Mouse (Mus musculus) midbrain, embryonic 12.5 days (tissue): ENCODE data around the gene Ttc39b. TPM values are rescaled to one million over a fixed set of nuclear protein-coding genes. Genes with fewer than 3 reads are reported as not detected.
"Not testable (repeated sequence)": the region's sequence is repeated elsewhere in the genome, so short reads cannot be mapped to it uniquely, and the experiment has no call there.

Source experiments
- ATAC-seq: fragments of 200-750 bp; cut with Nextera tagmentation; 2 replicates; pipeline ENCODE4 v1.8.0; 2017; ENCODE audit warnings: low read depth, moderate TSS enrichment, moderate library complexity; ENCODE audit not compliant: low FRiP score
- H3K27ac ChIP-seq: fragments of 300-500 bp; sonication (generic); replicated peaks from 2 replicates; pipeline ENCODE4 v1.5.1; 2016; ENCODE audit warnings: mild to moderate bottlenecking
- H3K27me3 ChIP-seq: fragments of 300-500 bp; sonication (generic); 2 replicates; pipeline ENCODE4 v1.6.1; 2016; ENCODE audit warnings: mild to moderate bottlenecking
- H3K36me3 ChIP-seq: fragments of 300-500 bp; sonication (generic); 2 replicates; pipeline ENCODE4 v1.6.1; 2016
- H3K4me1 ChIP-seq: fragments of 300-500 bp; sonication (generic); 2 replicates; pipeline ENCODE4 v1.6.1; 2016
- H3K4me2 ChIP-seq: fragments of 300-500 bp; sonication (generic); replicated peaks from 2 replicates; pipeline ENCODE4 v1.6.1; 2016; ENCODE audit warnings: mild to moderate bottlenecking, moderate library complexity
- H3K4me3 ChIP-seq: fragments of 300-500 bp; sonication (generic); 2 replicates; pipeline ENCODE4 v1.5.1; 2016; ENCODE audit warnings: mild to moderate bottlenecking
- H3K9ac ChIP-seq: fragments of 300-500 bp; sonication (generic); replicated peaks from 2 replicates; pipeline ENCODE4 v1.6.1; 2016; ENCODE audit warnings: mild to moderate bottlenecking, moderate library complexity
- H3K9me3 ChIP-seq: fragments of 300-500 bp; sonication (generic); 2 replicates; pipeline ENCODE4 v1.6.1; 2016; ENCODE audit warnings: mild to moderate bottlenecking
- WGBS: fragments of 180-500 bp; shearing (Covaris S2); methylation state at CpG from one replicate; pipeline ENCODE4 v1.1.7; 2016; 5-methylcytosine and 5-hydroxymethylcytosine counted together
- polyA plus RNA-seq: library from polyadenylated mRNA; unstranded; fragments of >200 nt; fragmentation: Nextera tagmentation; extraction: Ambion mirVana; gene quantifications from 2 replicates; pipeline ENCODE4 v1.2.1, GENCODE M21; 2016

The Ttc39b gene
- polyA plus RNA-seq, 1 experiment from 2014 or later, result 3.3 TPM

DNA sequence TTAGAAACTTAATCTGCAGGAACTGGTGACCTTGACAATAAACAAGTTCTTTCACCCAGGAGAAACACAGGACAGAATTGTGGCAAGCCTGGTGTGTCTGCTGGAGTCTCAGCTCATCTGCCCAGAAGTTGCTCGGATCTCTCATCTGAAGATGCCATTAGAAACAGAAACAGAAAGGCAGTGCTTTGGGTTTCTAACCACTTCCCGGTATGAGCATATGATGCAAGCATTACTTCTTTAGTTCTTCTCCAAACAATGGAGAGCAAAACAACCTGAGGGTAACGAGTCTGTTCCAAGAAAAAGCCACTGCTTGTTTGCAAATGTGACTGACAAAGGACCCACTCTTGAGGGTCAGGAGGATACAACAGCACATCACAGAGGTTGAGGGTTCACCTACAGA lies 88.8 kb downstream of the Ttc39b start:
- 67% methylated on average over 2 of the region's 3 CpGs for WGBS
- not testable (repeated sequence) for H3K36me3 ChIP-seq, H3K4me3 ChIP-seq, H3K27me3 ChIP-seq, ATAC-seq, H3K4me1 ChIP-seq, H3K27ac ChIP-seq, H3K9me3 ChIP-seq, H3K9ac ChIP-seq, H3K4me2 ChIP-seq

DNA sequence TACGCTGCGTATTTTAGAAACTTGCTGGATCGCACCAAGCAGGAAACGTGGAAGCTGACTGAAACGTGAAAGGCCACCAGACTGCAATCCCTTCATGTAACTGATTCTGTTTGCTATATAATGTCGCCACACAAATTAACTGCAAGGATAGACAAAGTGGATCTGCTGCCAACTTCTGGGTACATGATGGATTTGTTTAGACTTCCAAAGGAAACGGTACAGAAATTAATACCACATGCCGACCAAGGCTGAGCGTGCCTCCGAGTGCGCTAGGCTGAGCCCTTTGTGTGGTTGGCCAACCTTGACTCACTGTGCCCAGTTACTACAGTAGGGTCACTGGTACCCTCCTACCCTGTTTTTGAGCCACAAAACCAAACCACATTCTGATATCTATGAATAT lies 89.3 kb downstream of the Ttc39b start:
- Histone ChIP-seq H3K4me2 (no peak overlapping the region), H3K9ac (no peak overlapping the region), H3K4me3 (no peak overlapping the region), H3K9me3 (no peaks in the 10 kb centered on the region), H3K36me3 (peaks cover 3% of the 10 kb centered on the region; the same call in 1 of the 2 replicates), H3K4me1 (no peaks in the 10 kb centered on the region), H3K27me3 (no peaks in the 10 kb centered on the region), H3K27ac (no peak overlapping the region)
- WGBS, result 83% methylated on average over 11 of the region's 11 CpGs
- ATAC-seq, result no peak

- Histone ChIP-seq H3K9ac (no peak overlapping the region), H3K27me3 (no peaks in the 10 kb centered on the region), H3K4me3 (no peak overlapping the region), H3K27ac (no peak overlapping the region), H3K4me2 (no peak overlapping the region), H3K9me3 (no peaks in the 10 kb centered on the region), H3K36me3 (peaks cover 3% of the 10 kb centered on the region; the same call in 1 of the 2 replicates), H3K4me1 (no peaks in the 10 kb centered on the region)
- no peak for ATAC-seq
- WGBS, result 92% methylated on average over 7 of the region's 7 CpGs
These were observed 89.9 kb downstream of the Ttc39b start for GRCm38 (mm10) chr4:83234132-83234531.

DNA sequence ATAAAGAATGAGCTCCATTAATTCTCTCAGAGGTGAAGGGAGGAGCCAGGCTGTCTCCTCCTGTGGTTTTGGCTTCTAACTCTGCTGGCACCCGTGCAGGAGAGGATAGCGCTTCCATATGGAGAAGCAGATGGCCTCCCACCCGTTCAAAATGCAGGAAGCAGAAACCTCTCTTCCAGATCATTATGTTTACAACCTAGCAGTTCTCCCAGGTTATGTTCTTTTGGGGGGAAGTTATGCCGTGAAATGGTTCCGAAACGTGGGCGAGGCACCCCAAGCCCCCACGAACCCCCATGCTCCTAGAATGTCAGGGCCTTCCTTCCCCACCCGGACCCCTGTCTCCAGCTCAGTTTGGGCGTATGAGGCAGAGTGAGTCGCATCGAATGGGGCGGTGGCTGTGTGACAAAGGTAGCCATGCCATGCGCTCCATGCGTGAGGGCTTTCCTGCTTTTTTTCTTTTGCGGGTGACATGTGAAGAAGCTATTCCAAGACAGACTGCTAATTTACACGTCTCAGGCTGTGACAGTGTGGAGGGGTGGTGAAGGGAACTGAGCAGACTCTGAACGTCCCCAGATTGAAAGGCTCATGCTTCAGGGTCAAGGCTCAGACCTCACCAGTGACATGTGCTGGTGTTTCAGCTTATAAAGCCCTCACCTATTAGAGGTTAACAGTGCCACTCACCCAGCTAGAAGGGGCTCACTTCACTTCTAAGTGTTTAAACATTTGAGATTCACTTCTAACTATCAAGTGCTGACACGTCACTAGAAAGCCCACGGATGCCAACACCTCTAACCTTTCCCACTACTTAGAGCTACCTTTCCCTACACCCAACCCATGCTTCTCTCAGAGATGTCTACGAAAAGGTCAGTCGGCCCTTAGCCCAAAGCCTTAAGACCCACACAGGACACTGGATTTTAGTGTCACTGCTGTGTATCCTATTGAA lies 90.6 kb downstream of the Ttc39b start:
- no peak overlapping the region for H3K4me2 ChIP-seq
- no peak for ATAC-seq
- H3K4me3 ChIP-seq, result no peak overlapping the region
- no peaks in the 10 kb centered on the region for H3K9me3 ChIP-seq
- H3K4me1 ChIP-seq, result no peaks in the 10 kb centered on the region
- H3K27me3 ChIP-seq, result no peaks in the 10 kb centered on the region
- H3K27ac ChIP-seq, result no peak overlapping the region
- 83% methylated on average over 22 of the region's 22 CpGs for WGBS
- H3K36me3 ChIP-seq, result peaks cover 3% of the 10 kb centered on the region; the same call in 1 of the 2 replicates
- H3K9ac ChIP-seq, result no peak overlapping the region

DNA sequence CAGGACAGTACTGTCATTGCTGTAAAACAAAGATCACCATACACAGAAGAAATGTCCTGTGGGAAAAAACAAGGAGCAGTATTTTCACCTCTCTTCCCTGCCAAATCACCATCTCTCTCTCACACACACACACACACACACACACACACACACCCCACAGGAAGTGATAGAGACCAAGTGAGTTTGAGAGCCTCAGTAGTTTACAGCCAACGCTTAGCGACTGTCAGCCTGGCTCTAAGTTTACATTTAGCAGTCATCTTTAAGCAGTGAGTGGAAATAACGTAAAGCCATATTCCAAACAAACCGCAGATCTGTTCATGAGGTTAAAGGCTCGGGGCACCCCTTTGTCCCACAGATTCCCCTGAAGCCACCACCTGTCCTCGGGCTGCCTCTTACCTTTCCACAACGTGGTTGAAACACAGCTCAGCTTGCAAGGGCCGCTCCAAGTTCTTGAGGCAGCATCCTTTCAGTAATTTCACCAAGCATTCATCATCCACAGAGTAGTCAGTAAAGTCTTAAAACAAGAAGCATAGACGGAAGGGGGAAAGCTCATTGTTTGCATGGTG lies 91.7 kb downstream of the Ttc39b start:
- H3K4me1 ChIP-seq, result no peaks in the 10 kb centered on the region
- H3K4me2 ChIP-seq, result no peak overlapping the region
- 88% methylated on average over 9 of the region's 9 CpGs for WGBS
- H3K9me3 ChIP-seq, result no peaks in the 10 kb centered on the region
- no peak for ATAC-seq
- no peak overlapping the region for H3K27ac ChIP-seq
- H3K36me3 ChIP-seq, result peaks cover 3% of the 10 kb centered on the region; the same call in 1 of the 2 replicates
- H3K4me3 ChIP-seq, result no peak overlapping the region
- H3K27me3 ChIP-seq, result no peaks in the 10 kb centered on the region
- no peak overlapping the region for H3K9ac ChIP-seq

- no peaks in the 10 kb centered on the region for H3K9me3 ChIP-seq
- no peak overlapping the region for H3K27ac ChIP-seq
- H3K27me3 ChIP-seq, result no peaks in the 10 kb centered on the region
- H3K9ac ChIP-seq, result no peak overlapping the region
- no peaks in the 10 kb centered on the region for H3K36me3 ChIP-seq
- WGBS, result 84% methylated on average over 9 of the region's 9 CpGs
- H3K4me3 ChIP-seq, result no peak overlapping the region
- peaks cover 2% of the 10 kb centered on the region; the same call in 1 of the 2 replicates for H3K4me1 ChIP-seq
- no peak for ATAC-seq
- no peak overlapping the region for H3K4me2 ChIP-seq
These were observed 95.3 kb downstream of the Ttc39b start for GRCm38 (mm10) chr4:83228664-83229283.

DNA sequence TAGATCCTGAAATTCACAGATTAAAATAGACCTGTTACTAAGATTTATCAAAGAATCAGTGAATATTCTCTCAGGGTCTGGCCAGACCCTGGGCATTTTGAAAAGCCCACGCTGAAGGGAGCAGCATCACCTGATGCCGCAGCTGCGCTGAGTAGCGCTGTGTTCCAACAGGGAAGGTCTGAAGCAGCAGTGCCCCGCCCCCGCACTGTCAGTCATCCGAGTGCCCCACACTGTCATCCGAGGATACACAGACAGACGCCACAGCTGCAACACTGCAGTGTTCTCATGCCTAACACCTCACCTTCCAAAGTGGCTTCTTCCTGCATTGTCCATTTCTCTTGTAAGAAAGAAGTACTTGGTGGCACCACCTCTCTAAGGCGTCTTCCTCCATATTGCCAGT lies 96.0 kb downstream of the Ttc39b start:
- WGBS, result 73% methylated on average over 10 of the region's 10 CpGs
- H3K4me1 ChIP-seq, result peaks cover 2% of the 10 kb centered on the region; the same call in 1 of the 2 replicates
- peak; percentile 52; the same call in 1 of the 2 replicates for ATAC-seq
- no peak overlapping the region for H3K27ac ChIP-seq
- no peaks in the 10 kb centered on the region for H3K36me3 ChIP-seq
- no peaks in the 10 kb centered on the region for H3K9me3 ChIP-seq
- H3K4me2 ChIP-seq, result no peak overlapping the region
- H3K27me3 ChIP-seq, result no peaks in the 10 kb centered on the region
- H3K9ac ChIP-seq, result no peak overlapping the region
- H3K4me3 ChIP-seq, result no peak overlapping the region

- Histone ChIP-seq H3K9me3 (no peaks in the 10 kb centered on the region), H3K4me2 (no peak overlapping the region), H3K9ac (no peak overlapping the region), H3K27ac (no peak overlapping the region), H3K4me1 (peaks cover 2% of the 10 kb centered on the region; the same call in 1 of the 2 replicates), H3K36me3 (no peaks in the 10 kb centered on the region), H3K27me3 (no peaks in the 10 kb centered on the region), H3K4me3 (no peak overlapping the region)
- WGBS, result 76% methylated on average over 8 of the region's 8 CpGs
- no peak for ATAC-seq
These were observed 98.3 kb downstream of the Ttc39b start for GRCm38 (mm10) chr4:83225633-83226360.

DNA sequence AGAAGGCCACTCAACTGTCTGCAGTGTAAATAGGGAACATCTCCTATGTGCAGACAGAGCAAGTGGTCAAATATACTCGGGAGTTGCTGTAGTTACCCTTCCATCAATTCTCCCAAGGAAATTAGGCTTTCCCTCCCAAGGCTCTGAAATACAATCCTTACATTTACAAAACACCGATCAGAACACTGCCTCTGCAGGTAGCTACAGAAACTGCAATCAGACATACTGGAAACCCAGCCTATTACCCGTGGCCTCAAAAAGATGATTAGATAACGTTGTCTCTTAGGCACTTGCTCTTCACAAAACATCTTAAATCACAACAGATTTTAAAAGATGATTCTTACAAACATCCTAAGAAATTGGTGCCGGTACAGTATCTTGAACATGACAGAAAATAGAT lies 99.8 kb downstream of the Ttc39b start:
- no peak overlapping the region for H3K4me2 ChIP-seq
- 38% methylated on average over 5 of the region's 5 CpGs for WGBS
- no peaks in the 10 kb centered on the region for H3K36me3 ChIP-seq

DNA sequence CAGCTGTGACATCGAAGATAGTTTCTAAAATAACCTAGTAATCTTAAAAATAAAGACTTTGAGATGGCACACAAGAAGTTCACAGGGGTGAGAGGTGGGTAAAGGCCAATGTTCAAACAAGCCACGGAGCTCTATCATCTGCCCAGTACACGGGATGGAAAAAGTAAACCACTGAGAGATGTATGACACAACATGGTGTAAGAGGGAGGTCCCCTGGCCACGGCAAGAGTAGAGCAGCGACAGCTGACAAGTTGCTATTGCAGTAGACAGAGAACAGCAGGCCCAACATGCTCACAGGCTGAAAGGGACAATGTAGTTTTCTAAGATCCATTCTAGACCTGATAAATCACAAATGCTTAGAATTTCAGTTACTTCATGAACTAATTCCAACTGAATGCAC lies 100.9 kb downstream of the Ttc39b start:
- Histone ChIP-seq H3K4me1 (peaks cover 2% of the 10 kb centered on the region; the same call in 1 of the 2 replicates), H3K36me3 (no peaks in the 10 kb centered on the region), H3K9me3 (no peaks in the 10 kb centered on the region), H3K4me3 (no peak overlapping the region), H3K9ac (no peak overlapping the region), H3K27me3 (no peaks in the 10 kb centered on the region), H3K4me2 (no peak overlapping the region), H3K27ac (no peak overlapping the region)
- 86% methylated on average over 5 of the region's 5 CpGs for WGBS
- no peak for ATAC-seq

More for the DNA sequence above, 99.8 kb downstream of the Ttc39b start:
- H3K9me3 ChIP-seq, result no peaks in the 10 kb centered on the region
- no peak for ATAC-seq
- no peak overlapping the region for H3K4me3 ChIP-seq
- no peak overlapping the region for H3K27ac ChIP-seq
- H3K27me3 ChIP-seq, result no peaks in the 10 kb centered on the region
- H3K4me1 ChIP-seq, result peaks cover 2% of the 10 kb centered on the region; the same call in 1 of the 2 replicates
- no peak overlapping the region for H3K9ac ChIP-seq

- Histone ChIP-seq H3K4me1 (peaks cover 2% of the 10 kb centered on the region), H3K9me3 (no peaks in the 10 kb centered on the region), H3K4me2 (no peak overlapping the region), H3K27ac (no peak overlapping the region), H3K27me3 (no peaks in the 10 kb centered on the region), H3K9ac (no peak overlapping the region), H3K36me3 (no peaks in the 10 kb centered on the region), H3K4me3 (no peak overlapping the region)
- no peak for ATAC-seq
- 85% methylated on average over 13 of the region's 13 CpGs for WGBS
These were observed 103.1 kb downstream of the Ttc39b start for GRCm38 (mm10) chr4:83220761-83221557.
